Mouse (Mus musculus) bone marrow macrophage, adult 2 months (primary cell): ENCODE data around the gene Eif6. TPM values are rescaled to one million over a fixed set of nuclear protein-coding genes. Genes with fewer than 3 reads are reported as not detected.

Source experiments
- H3K27ac ChIP-seq: 2 replicates; pipeline ENCODE4 v1.5.1; 2012; ENCODE audit warnings: low read depth, low read length; ENCODE audit not compliant: insufficient read depth
- H3K4me1 ChIP-seq: 2 replicates; pipeline ENCODE4 v1.6.1; 2012; ENCODE audit warnings: low read length; ENCODE audit not compliant: control insufficient read depth, insufficient read depth
- H3K4me3 ChIP-seq: 2 replicates; pipeline ENCODE4 v1.5.1; 2012; ENCODE audit warnings: mild to moderate bottlenecking, low read length, moderate library complexity; ENCODE audit not compliant: insufficient read depth
- CTCF ChIP-seq: IDR thresholded peaks from 2 replicates; pipeline ENCODE4 v1.5.1; 2012; ENCODE audit warnings: low read depth, mild to moderate bottlenecking, low read length, moderate library complexity
- POLR2A ChIP-seq: IDR thresholded peaks from 2 replicates; pipeline ENCODE4 v1.6.1; 2012; ENCODE audit warnings: mild to moderate bottlenecking, low read depth, low read length, borderline replicate concordance
- polyA plus RNA-seq: library from polyadenylated mRNA; stranded (reverse); fragments of >200 nt; gene quantifications from 2 replicates; pipeline ENCODE4 v1.2.4, GENCODE M21; 2012; ENCODE audit not compliant: missing spikeins, insufficient read depth, insufficient read length

The Eif6 gene
- polyA plus RNA-seq, 1 experiment, result 89.5 TPM

DNA sequence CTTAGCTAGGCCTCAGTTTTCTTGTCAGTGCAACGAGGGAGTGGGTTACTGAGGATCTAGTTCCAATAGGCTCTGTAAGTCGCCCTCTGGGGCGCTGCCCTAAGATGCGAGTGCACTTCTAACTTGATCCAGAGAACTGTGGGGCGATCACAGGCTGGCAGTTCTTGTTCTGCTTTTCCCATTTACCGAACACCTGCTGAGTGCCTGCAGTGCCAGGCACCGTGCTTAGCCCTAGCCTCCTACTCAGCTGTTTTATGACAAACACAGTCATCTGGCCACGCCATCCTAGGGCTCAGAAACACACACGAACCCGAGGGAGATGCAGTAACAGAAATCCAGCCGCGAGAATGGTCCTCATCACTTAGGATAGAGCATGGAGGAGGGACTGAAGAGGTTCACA is 33.8 kb downstream of the Eif6 start:
- Histone ChIP-seq H3K27ac (no peak overlapping the region), H3K4me1 (0 out of 2 replicates have a peak, but pooled peaks cover 5% of the 10 kb centered on the region), H3K4me3 (no peak overlapping the region)
- no peak for TF ChIP-seq POLR2A
- TF ChIP-seq CTCF, result no peak

DNA sequence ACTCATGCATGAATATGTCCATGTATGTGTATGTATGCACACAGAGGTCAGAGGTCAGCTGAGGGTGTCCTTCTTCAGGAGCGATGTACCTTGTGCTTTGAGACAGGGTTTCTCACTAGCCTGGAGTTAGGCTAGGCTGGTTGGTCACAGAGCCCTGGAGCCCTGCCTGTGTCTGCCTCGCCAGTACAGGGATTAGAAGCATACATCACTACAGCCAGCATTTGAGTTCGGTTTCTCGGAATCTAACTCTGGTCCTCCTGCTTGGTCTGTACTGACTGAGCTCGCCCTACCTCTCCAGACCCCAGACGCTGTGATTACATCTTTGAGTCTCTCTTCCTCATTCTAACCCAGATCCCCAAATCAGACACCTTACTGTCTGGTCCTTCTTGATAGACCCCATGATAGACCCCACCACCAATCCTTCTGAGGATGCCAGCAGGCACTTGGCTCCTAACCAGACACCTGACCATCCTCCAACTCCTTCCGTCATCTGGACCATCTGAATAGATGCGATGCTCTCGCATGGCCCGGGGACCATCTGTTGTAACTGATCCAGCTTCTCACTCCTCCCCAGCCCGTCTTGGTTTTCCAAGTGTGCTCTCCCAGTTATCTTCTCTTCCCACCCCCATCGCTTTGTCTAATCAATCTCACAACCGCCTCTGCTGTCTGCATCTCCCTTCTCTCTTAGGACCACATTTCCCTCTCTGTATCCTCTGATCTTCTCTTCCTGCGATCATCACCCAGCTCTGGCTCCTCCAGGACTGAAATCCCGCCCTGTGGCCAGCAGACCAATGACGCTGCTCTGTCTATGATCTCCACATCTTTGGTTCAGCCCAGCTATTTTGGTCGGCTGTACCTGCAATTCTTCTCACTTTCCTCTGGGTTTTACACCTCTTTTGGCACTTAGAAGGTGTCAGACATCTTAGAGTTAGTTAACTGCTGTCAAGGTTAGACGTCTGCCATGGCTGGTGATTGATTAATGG is 38.5 kb downstream of the Eif6 start:
- Histone ChIP-seq H3K4me1 (no peaks in the 10 kb centered on the region), H3K4me3 (no peak overlapping the region), H3K27ac (no peak overlapping the region)
- no peak for TF ChIP-seq CTCF
- TF ChIP-seq POLR2A, result no peak

DNA sequence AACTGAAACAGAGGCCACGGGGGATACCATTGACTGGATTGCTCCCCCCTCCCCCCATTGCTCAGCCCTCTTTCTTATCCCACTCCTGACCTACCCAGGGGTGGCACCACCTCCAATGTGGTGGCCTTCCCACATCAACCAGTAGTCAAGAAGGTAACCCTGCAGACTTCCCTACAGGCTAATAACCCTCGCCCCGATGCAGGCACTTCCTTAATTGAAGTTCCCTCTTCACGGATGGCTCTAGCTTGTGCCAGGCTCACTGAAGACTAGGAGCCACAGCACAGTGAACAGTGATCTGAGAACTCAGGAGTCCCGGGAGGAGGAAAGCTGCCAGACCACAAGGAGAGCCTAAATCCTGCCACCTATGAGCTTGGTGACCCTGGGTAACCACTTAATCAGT is 39.8 kb downstream of the Eif6 start:
- no peak overlapping the region for H3K27ac ChIP-seq

DNA sequence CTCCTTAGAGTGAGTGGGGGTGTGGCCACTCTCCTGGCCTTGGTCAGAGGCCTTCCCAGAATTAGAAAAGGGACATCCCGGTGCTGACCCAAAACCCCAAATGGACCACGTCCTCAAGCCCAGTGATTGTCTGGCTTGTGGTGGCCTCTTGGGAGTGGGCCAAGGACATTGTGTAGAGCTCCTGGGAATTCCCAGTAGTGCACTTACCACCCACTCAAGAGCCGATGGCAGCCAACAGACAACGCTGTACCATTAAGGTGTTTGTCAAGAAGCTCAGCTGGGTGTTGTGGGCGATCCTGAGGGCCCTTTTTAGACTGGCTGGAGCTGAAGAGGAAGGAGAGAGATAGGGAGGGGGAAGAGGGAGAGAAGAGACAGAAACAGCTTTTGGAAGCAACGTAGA is 42.2 kb downstream of the Eif6 start:
- H3K4me3 ChIP-seq, result no peak overlapping the region
- H3K27ac ChIP-seq, result no peak overlapping the region
- TF ChIP-seq CTCF, result no peak
- TF ChIP-seq POLR2A, result no peak
- H3K4me1 ChIP-seq, result no peaks in the 10 kb centered on the region

More for the DNA sequence above, 39.8 kb downstream of the Eif6 start:
- Histone ChIP-seq H3K4me3 (no peak overlapping the region), H3K4me1 (no peaks in the 10 kb centered on the region)
- TF ChIP-seq POLR2A, result no peak
- no peak for TF ChIP-seq CTCF

DNA sequence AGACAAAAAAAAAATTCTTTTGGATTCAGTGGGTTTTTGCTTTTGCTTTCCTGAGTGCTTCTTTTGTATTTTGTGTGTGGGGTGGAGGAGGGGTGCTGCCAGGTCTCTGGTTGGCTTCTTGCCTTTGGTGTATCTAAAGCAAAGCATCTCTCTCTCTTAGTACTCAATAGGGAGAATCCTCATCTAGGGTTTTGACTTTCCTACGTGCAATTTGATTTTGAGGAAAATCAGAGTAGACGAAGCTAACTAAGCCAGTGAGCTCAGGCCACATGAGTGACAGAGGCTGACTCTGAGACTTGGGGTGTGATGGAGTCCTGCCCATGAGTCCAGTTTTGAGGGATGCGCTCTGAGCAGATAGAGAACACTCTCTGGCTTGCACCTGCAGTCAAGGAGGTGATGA is 47.2 kb downstream of the Eif6 start:
- no peak for TF ChIP-seq CTCF
- no peak for TF ChIP-seq POLR2A
- H3K4me3 ChIP-seq, result no peak overlapping the region
- H3K4me1 ChIP-seq, result no peaks in the 10 kb centered on the region
- H3K27ac ChIP-seq, result no peak overlapping the region

DNA sequence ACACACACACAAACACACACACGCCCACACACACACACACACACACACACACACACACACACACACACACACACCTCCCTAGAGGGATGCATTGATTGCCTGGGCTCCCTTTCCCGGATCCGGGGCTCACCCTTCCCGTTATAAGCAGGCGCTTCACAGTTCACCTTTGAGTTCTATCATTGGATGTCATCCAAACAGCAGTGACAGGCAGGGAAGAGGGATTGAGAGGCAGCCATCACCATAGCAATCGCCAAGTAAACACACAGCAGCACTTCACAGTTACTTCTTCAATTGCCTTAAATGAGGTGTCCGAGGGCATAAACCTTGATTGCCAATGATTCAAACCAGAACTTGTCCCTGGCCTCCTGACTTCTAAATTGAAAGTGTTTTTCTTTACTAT is 47.7 kb downstream of the Eif6 start:
- H3K4me3 ChIP-seq, result no peak overlapping the region
- TF ChIP-seq POLR2A, result no peak
- TF ChIP-seq CTCF, result no peak
- no peak overlapping the region for H3K27ac ChIP-seq
- H3K4me1 ChIP-seq, result no peaks in the 10 kb centered on the region

DNA sequence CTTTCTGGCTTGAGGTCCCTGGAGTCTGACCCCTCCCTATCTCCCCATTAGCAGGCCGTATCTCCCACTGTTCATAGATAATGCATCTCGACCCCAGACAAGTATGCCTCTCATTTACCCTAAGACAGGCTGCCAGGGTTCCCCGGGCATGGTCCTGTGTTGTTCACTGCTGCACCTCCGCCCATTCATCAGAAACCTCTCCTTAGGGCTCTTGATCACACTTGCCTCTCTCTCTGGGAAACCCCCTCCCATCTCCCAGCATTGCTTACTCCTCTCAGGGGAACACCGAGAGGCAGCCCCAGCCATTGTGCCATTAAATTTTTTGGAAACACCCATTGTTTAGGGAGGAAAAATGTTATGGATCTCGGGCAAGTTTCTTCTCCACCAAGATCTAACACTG is 48.7 kb downstream of the Eif6 start:
- H3K4me3 ChIP-seq, result no peak overlapping the region
- no peaks in the 10 kb centered on the region for H3K4me1 ChIP-seq
- H3K27ac ChIP-seq, result no peak overlapping the region
- TF ChIP-seq CTCF, result no peak
- TF ChIP-seq POLR2A, result no peak

DNA sequence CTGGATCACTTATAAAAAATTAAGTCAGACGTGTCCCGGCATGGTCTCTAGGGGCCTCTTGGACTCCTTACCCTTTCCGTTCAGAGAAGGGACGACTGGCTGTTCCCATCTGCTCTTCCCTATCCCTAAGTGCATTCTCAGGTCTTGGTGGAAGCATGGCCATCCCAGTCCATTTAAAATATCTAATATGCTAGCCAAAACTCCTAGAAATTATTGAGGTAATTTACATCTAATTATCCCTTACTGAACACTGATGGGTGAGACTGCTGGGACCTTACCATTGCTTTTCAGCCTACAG is 49.1 kb downstream of the Eif6 start:
- H3K4me1 ChIP-seq, result no peaks in the 10 kb centered on the region
- H3K4me3 ChIP-seq, result no peak overlapping the region
- no peak overlapping the region for H3K27ac ChIP-seq
- no peak for TF ChIP-seq CTCF
- no peak for TF ChIP-seq POLR2A

DNA sequence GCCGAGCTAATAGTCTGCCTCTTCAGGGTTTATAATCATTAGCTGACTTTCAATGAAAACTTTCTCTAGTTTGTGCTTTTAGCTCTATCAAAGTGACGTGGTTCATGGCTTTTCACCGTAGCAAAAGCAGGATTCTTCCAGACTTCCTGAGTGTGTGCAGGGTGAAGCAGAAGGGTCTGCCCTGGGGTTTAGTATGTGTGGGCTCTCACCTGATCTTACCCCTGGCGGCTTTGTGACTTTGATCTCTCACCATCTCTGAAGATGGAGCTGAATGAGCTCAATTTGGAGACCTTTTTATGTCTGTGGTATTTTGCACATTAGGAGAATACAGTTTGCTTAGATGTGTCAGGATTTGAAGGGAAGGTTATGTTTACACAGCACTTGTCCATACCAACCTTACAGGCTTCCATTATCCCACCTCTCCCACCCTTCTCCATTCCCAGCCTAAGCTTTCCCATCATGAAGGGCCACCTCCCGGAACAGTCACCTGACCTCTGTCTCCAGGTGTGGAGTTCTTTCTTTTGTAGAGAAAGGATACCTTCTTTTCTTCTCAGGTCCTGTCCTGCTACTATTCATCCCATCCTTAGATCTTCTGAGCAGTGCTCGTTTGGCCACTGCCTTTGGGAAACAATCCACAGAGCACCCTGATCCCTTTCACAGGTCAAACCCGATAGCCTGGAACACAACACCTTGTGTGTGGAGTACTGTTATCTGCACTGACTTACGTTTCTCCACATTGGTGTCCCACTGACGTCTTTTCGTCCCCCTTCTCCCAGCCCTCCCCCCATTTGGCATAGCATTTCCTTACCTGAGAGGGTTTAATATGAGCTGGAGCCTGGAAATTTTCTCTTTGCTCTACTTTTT is 49.7 kb downstream of the Eif6 start:
- no peaks in the 10 kb centered on the region for H3K4me1 ChIP-seq
- no peak overlapping the region for H3K27ac ChIP-seq
- TF ChIP-seq POLR2A (no peak), CTCF (no peak)
- H3K4me3 ChIP-seq, result no peak overlapping the region

DNA sequence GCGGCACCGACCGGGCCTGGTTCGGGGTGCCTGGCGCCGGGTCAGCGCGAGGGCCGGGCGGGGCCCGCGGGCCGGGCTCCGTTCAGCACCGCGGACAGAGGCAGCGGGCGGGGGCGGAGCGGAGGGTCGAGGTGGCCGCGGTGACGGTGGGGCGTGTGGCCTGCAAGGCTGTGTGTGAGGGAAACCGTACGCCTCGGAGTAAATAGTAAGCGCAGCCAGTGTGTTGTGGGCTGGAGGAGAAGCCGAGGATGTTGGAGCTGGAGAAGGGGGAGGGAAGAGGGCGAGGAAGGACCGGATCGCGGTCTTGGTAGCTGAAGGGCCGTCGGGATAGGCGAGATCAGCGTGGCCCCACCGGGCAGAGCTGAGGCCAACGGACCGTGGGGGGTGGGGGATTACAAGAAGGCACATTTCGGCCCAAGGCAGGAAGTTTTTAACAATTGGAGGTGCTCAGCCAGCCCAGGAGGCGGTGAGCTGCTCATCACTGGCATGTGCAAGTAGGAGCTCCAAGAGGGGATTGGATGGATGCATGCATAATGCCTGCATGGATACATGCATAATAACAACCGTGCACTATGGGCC is 51.0 kb downstream of the Eif6 start:
- TF ChIP-seq POLR2A, result no peak
- no peak for TF ChIP-seq CTCF
- H3K4me1 ChIP-seq, result no peaks in the 10 kb centered on the region
- H3K27ac ChIP-seq, result no peak overlapping the region
- H3K4me3 ChIP-seq, result peak overlapping the region; percentile 57
